9 mouse cellular contexts compared by ENCODE assay signal in the genomic region with DNA sequence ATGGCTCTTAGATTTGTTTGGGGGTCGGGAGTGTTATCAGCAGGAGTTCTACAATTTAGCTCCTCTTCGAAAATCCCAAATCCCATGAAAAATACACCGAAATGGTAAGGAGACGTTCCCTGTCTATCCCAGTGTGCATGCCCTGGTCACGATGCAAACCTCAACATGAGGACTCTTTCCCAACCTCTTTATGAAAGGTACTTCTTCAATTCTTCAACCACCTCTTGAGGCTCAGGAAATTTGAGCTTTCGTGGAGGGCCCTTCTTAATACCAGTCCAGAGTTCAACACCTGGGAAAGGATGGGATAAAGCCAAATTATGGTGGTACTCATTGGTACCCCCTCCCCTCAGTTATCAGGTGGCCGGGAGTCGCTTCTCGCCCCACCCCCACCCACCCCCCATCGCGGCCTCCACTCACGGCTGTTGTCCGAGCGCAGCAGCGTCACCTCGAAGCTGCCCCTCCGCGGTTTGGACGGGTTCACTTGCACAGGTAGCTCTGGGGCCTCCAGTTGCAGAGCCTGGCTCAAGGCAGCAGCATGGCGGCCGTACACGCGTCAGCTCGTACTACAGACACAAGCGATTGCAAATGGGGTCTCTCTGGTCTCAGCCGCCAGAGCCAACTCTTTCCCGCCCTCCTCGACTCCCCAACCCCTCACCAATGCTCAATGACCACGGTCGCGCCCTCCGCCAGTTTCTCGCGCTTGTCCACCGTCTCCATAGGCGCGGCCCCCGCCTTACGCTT. TPM values are rescaled to one million over a fixed set of nuclear protein-coding genes. Genes with fewer than 3 reads are reported as not detected.
DNase-seq lines count a peak whose midpoint lies in the region; ATAC-seq lines count a peak whose summit lies in the region.
"Had no signal": no experiment of that assay in that cellular context is flagged by ENCODE, and none has a peak within 500 bp of the region (broad histone marks: within the 10 kb centered on the region; RNA-seq: fewer than 3 reads in every experiment).

No protein-coding gene starts in this region.

- peaks cover 16% of the 10 kb centered on the region for H3K36me3 ChIP-seq in hindbrain, embryonic 16.5 days (ENCODE audit: control insufficient read depth, insufficient read depth, low read length)
- peaks cover 33% of the 10 kb centered on the region for H3K36me3 ChIP-seq in lung, embryonic 15.5 days
- H3K36me3 ChIP-seq in splenic B cell, adult 2 months (ENCODE audit: control insufficient read depth, insufficient read depth, low read length, poor library complexity, severe bottlenecking) = peaks cover 8% of the 10 kb centered on the region

- no peak for DNase-seq in cerebellum, adult 9-10 months
- DNase-seq in 3134 (ENCODE audit: extremely low read depth, insufficient read length, low spot score) = peak; percentile 76
- DNase-seq in embryo, embryonic 11 days = peak; percentile 69
- peak; percentile 31 for DNase-seq in splenic B cell, adult 2 months (ENCODE audit: low read depth, low spot score)
- DNase-seq in left cerebral cortex, postnatal 25 days (ENCODE audit: low spot score in 2 of 2) = no peak

- H3K4me3 ChIP-seq in hindbrain, embryonic 16.5 days (ENCODE audit: low read length) = peak overlapping the region; percentile 95
- peak overlapping the region; percentile 97 for H3K4me3 ChIP-seq in lung, embryonic 15.5 days

- peaks cover 13% of the 10 kb centered on the region for H3K4me1 ChIP-seq in hindbrain, embryonic 16.5 days (ENCODE audit: control insufficient read depth, insufficient read depth, low read depth, low read length)
- peaks cover 15% of the 10 kb centered on the region for H3K4me1 ChIP-seq in lung, embryonic 15.5 days

- intact Hi-C loops in left cerebral cortex, postnatal 25 days (cut with DNase I) = loop anchor here (1.0 kb wide), 1 partner anchor 128 kb away; the partner anchor contains the start of gene Ube2l6

- peak overlapping the region; percentile 76 for H3K4me2 ChIP-seq in hindbrain, embryonic 16.5 days (ENCODE audit: low read length)
- H3K4me2 ChIP-seq in lung, embryonic 15.5 days = peak overlapping the region; percentile 73

- 3% methylated on average over 39 of the region's 39 CpGs for WGBS in hindbrain, embryonic 16.5 days
- 1% methylated on average over 39 of the region's 39 CpGs for WGBS in lung, embryonic 15.5 days

- no peaks in the 10 kb centered on the region for H3K9me3 ChIP-seq in hindbrain, embryonic 16.5 days (ENCODE audit: control insufficient read depth, low read length)
- no peaks in the 10 kb centered on the region for H3K9me3 ChIP-seq in lung, embryonic 15.5 days

- ATAC-seq in cerebellum, adult (ENCODE audit: insufficient number of reproducible peaks, low FRiP score, low TSS enrichment) = peak; percentile 57
- peak; percentile 79 for ATAC-seq in hindbrain, embryonic 16.5 days
- ATAC-seq in lung, embryonic 15.5 days (ENCODE audit: borderline replicate concordance, extremely low read depth, low FRiP score, low TSS enrichment) = peak; percentile 73

- peak overlapping the region; percentile 91 for H3K27ac ChIP-seq in hindbrain, embryonic 16.5 days (ENCODE audit: low read depth, low read length)
- peak overlapping the region; percentile 96 for H3K27ac ChIP-seq in lung, embryonic 15.5 days

- no peaks in the 10 kb centered on the region for H3K27me3 ChIP-seq in hindbrain, embryonic 16.5 days (replicated peaks; ENCODE audit: control insufficient read depth, insufficient read depth, low read length)
- H3K27me3 ChIP-seq in lung, embryonic 15.5 days = no peaks in the 10 kb centered on the region
- no peaks in the 10 kb centered on the region; the same call in 1 of the 2 replicates for H3K27me3 ChIP-seq in splenic B cell, adult 2 months (ENCODE audit: control insufficient read depth, insufficient read depth, low read length, poor library complexity, severe bottlenecking)

- peak overlapping the region; percentile 89 for H3K9ac ChIP-seq in hindbrain, embryonic 16.5 days (ENCODE audit: low read depth, low read length)
- H3K9ac ChIP-seq in lung, embryonic 15.5 days = peak overlapping the region; percentile 99

RNA-seq across cellular contexts. Expression of gene Selenoh, which starts 0.6 kb away (rescaled TPM):
- 184 and 198 TPM in 2 replicates for polyA plus RNA-seq in hindbrain, embryonic 16.5 days (2015; fragmentation: Nextera tagmentation; extraction: Ambion mirVana)
- polyA plus RNA-seq in lung, embryonic 15.5 days (2015; fragmentation: Nextera tagmentation; extraction: Ambion mirVana) = 356 and 375 TPM in 2 replicates
- 10 to 100 TPM; 31.7 to 39.6 TPM for total RNA-seq in left cerebral cortex, postnatal 25 days (2021)

RNA-seq across cellular contexts. Expression of gene Gm28635, which starts 7.8 kb away (rescaled TPM):
- polyA plus RNA-seq in hindbrain, embryonic 16.5 days (2015; fragmentation: Nextera tagmentation; extraction: Ambion mirVana) = not detected in 2 replicates
- not detected in 2 replicates for polyA plus RNA-seq in lung, embryonic 15.5 days (2015; fragmentation: Nextera tagmentation; extraction: Ambion mirVana)
- total RNA-seq in left cerebral cortex, postnatal 25 days (2021) = 1 to 10 TPM; 7.7 to 10.0 TPM

RNA-seq across cellular contexts. Expression of gene Med19, which starts 8.2 kb away (rescaled TPM):
- polyA plus RNA-seq in hindbrain, embryonic 16.5 days (2015; fragmentation: Nextera tagmentation; extraction: Ambion mirVana) = 50.7 and 51.3 TPM in 2 replicates
- polyA plus RNA-seq in lung, embryonic 15.5 days (2015; fragmentation: Nextera tagmentation; extraction: Ambion mirVana) = 37.1 and 38.0 TPM in 2 replicates
- total RNA-seq in left cerebral cortex, postnatal 25 days (2021) = 10 to 100 TPM; 30.4 to 32.0 TPM

RNA-seq across cellular contexts. Expression of gene Tmx2, which starts 8.9 kb away (rescaled TPM):
- polyA plus RNA-seq in hindbrain, embryonic 16.5 days (2015; fragmentation: Nextera tagmentation; extraction: Ambion mirVana) = 342 and 364 TPM in 2 replicates
- 118 and 121 TPM in 2 replicates for polyA plus RNA-seq in lung, embryonic 15.5 days (2015; fragmentation: Nextera tagmentation; extraction: Ambion mirVana)
- 100 to 1,000 TPM; 225 to 235 TPM for total RNA-seq in left cerebral cortex, postnatal 25 days (2021)

RNA-seq across cellular contexts. Expression of gene Btbd18, which starts 11.1 kb away (rescaled TPM):
- 0.26 and 0.44 TPM in 2 replicates for polyA plus RNA-seq in hindbrain, embryonic 16.5 days (2015; fragmentation: Nextera tagmentation; extraction: Ambion mirVana)
- 0.13 and 0.22 TPM in 2 replicates for polyA plus RNA-seq in lung, embryonic 15.5 days (2015; fragmentation: Nextera tagmentation; extraction: Ambion mirVana)
- total RNA-seq in left cerebral cortex, postnatal 25 days (2021) = not detected
- total RNA-seq: layer of hippocampus, adult 18-20 months had no signal

Comparison
In these comparisons a context has a peak if more than half of its experiments do, and no peak if none do; other contexts are left out.
1. DNase-seq: peak in 3134 (single experiment), embryo, embryonic 11 days (single experiment) and splenic B cell, adult 2 months (single experiment); none in cerebellum, adult 9-10 months (single experiment) and left cerebral cortex, postnatal 25 days (0 of 2).
2. Peak in every context shown above with its lines, with median percentiles within 50 percentile points of each other: ATAC-seq.